Mouse (Mus musculus): ENCODE data around the gene Slc36a2.
A peak's percentile ranks its signal among the peaks of the same experiment; 100 is the strongest.
"Not testable (repeated sequence)": the region's sequence is repeated elsewhere in the genome, so short reads cannot be mapped to it uniquely, and the experiment has no call there.

The Slc36a2 gene

GRCm38 (mm10) chr11:55131946-55132345, 52.9 kb downstream of the Slc36a2 start:
- no peak for DNase-seq (ENCODE audit: low spot score)

GRCm38 (mm10) chr11:55131077-55131742, 53.7 kb downstream of the Slc36a2 start:
- no peak for DNase-seq (ENCODE audit: low spot score)

- no peak for DNase-seq (ENCODE audit: low spot score)
These were observed 56.5 kb downstream of the Slc36a2 start for GRCm38 (mm10) chr11:55128411-55128810.

GRCm38 (mm10) chr11:55127937-55128336, 56.9 kb downstream of the Slc36a2 start:
- no peak for DNase-seq (ENCODE audit: low spot score)

GRCm38 (mm10) chr11:55126663-55127062, 58.2 kb downstream of the Slc36a2 start:
- no peak for DNase-seq (ENCODE audit: low spot score)

GRCm38 (mm10) chr11:55121430-55121829, 63.4 kb downstream of the Slc36a2 start:
- no peak for DNase-seq (ENCODE audit: low spot score)

GRCm38 (mm10) chr11:55120821-55121271, 64.0 kb downstream of the Slc36a2 start:
- no peak for DNase-seq (ENCODE audit: low spot score)

- no peak for DNase-seq (ENCODE audit: low spot score)
These were observed 64.6 kb downstream of the Slc36a2 start for GRCm38 (mm10) chr11:55120279-55120678.

GRCm38 (mm10) chr11:55117031-55117430, 67.8 kb downstream of the Slc36a2 start:
- DNase-seq (ENCODE audit: low spot score), result no peak

- no peak for DNase-seq (ENCODE audit: low spot score)
These were observed 68.9 kb downstream of the Slc36a2 start for GRCm38 (mm10) chr11:55116004-55116403.

GRCm38 (mm10) chr11:55114291-55114690, 70.6 kb downstream of the Slc36a2 start:
- no peak for DNase-seq (ENCODE audit: low spot score)

- DNase-seq (ENCODE audit: low spot score), result not testable (repeated sequence)
These were observed 71.0 kb downstream of the Slc36a2 start for GRCm38 (mm10) chr11:55113861-55114250.

GRCm38 (mm10) chr11:55113209-55113860, 71.5 kb downstream of the Slc36a2 start:
- DNase-seq (ENCODE audit: low spot score), result peak; percentile 21

- DNase-seq (ENCODE audit: low spot score), result no peak
These were observed 74.2 kb downstream of the Slc36a2 start for GRCm38 (mm10) chr11:55110566-55111169.

GRCm38 (mm10) chr11:55109521-55110300, 75.2 kb downstream of the Slc36a2 start:
- no peak for DNase-seq (ENCODE audit: low spot score)
